Mouse (Mus musculus) c-Kit-positive CD71-negative TER-119-negative erythroid progenitor cells, embryonic 14.5 days (primary cell): ENCODE results near the gene Hoxa7.

Experiments
- DNase-seq: peaks from one replicate; pipeline ENCODE4 v3.0.0-alpha.2; 2013; ENCODE audit warnings: low read depth

Hoxa7 gene

DNA sequence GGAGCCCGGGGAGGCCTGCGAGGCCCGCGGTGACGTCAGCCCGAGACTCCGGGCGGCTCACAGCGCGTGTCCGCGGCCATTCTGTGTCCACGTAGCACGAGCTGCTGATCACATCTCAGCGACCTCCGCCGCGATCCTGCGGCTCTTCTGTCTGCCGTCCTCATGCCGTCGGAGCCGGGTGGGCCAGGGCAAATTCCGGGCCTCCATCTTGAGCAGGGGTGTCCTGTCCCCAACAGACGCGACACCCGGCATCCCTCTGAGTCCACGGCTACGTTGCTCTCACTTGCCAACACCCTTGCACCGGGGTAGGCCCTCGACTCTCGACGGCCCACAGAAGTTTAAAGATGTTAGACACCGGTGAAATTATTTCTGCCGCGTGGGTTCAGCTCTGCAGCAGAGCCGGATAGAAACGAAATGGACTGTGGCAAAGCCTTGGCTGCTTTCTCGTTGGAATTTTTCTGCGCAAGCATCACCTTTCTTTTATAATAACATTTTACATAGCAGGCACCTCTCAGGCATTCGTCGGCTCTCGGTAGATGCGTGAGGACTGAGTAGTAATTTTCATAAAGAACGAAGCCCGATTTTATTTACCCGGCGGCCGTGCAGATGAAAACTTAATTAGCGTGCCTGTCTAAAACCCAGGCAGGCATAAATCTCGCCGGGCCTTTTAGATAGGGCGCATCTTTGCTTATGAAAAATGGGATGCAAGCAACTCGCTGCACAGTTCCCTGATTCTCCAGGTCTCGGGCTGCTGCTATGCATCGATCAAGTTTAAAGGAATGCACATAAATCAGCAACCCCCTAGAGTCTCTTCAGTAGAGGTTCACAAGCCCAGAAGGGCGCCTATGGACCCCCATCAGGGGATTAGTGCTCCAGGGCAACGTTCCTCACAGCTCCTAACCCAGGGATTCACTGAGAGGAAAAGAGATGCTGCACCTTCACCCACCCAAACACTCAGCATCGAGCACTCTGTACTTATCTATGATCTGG lies 32.2 kb upstream of the Hoxa7 start:
- no peak for DNase-seq

DNA sequence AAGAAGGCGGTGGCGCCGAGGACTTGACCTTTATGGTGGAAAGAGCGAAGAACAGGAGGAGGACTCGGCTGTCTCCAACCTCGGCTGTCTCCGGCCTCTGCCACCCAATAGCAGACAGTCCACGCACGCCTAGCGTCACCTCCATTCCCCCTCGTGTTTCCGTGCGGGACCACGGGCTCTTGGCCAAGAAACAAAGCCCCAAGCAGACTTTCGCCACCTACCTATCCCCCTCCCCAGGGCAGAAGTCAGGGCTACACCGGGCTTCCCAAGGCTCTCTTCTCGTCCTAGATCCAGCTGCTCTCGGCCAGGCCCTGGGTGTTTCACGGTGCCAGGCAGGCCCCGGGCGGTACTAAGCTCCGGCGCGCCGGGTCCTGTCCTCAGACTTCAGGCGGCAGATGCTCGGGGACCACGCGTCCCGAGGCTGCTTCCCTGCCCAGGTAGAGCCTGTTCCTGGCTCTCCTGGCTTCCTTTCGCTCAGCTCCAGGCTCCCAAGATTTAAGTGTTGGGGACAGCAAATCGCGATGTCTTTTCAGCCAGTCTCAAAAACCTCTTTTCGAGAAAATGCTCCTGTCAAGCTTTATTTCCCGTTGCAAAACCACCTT lies 31.2 kb upstream of the Hoxa7 start:
- no peak for DNase-seq

DNA sequence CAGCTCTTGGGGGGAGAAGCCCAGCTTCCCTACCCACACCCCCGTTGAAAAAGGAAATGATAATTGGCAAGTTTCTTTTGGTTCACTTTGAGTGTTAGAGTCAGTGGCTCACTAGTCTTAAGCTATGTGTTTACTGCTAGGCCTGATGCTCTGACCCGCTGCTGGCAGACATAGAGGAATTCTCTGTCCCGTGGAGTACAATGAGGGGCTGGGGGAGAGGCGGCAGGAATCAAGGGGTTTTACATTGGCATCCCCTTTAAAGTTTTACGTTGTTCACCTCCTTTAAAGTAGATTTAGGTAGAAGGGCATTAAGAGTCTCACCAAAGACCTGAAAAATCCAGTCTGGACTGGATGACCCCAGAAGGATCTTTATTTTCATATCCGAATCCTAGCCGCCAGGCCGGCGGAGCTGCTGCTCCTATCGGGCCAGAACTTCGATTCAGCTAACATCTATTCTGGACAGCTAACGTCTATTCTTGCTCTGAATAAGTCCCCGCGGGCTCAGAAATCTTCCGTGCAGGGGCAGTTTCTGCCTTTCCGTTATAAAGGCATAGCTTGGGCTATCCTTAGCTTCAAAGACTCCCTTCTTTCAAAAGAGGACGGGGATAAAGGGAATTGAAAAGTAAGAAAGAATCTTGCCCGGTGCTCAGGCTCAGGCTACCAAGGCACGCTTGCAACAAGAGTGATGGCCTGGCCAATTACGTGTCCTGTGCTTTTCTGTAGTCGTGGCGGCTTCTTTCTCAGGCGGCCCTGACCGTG lies 30.5 kb upstream of the Hoxa7 start:
- no peak for DNase-seq

- DNase-seq = no peak
These were observed 29.7 kb upstream of the Hoxa7 start for GRCm38 (mm10) chr6:52251177-52251879.

DNA sequence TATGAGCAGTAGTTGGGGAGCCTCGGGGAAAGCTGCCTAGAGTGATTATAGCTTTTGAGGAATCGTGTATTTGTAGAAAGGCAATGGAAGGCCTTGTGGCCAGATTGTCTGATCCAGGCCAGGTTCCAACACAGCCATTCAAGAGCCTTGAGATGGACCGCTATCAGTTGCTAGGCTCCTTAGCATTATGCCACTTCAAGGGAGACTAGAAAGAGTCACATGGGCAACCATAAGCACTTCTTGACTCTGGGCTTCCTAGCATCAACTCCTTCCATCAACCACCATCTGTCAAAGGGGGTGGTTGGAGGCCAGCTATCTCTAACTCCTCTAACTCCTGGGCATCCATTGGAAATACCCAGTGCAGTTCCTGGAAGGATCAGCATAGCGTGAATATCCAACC lies 28.2 kb upstream of the Hoxa7 start:
- DNase-seq = no peak

DNA sequence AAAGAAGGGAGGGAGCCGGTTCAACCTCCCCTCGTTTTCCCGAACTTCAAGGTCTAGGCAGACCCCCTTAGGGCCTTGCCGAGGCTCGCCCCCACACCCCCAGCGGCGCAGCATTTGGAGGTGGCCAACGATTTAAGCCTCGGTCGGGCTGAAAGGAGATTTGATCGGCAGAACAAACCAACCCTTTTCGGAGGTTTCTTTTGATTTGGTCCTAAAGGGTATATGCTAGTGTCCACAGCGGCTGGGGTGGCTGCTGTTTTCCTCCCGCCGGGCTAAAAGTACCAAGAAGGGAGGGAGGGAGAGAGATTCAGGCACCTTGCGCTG lies 27.7 kb upstream of the Hoxa7 start:
- no peak for DNase-seq

- no peak for DNase-seq
These were observed 27.2 kb upstream of the Hoxa7 start for GRCm38 (mm10) chr6:52248638-52249414.

- no peak for DNase-seq
These were observed 26.3 kb upstream of the Hoxa7 start for GRCm38 (mm10) chr6:52247766-52248637.

- DNase-seq = no peak
These were observed 25.3 kb upstream of the Hoxa7 start for GRCm38 (mm10) chr6:52246916-52247315.

GRCm38 (mm10) chr6:52246403-52246803 lies 24.7 kb upstream of the Hoxa7 start:
- no peak for DNase-seq

DNA sequence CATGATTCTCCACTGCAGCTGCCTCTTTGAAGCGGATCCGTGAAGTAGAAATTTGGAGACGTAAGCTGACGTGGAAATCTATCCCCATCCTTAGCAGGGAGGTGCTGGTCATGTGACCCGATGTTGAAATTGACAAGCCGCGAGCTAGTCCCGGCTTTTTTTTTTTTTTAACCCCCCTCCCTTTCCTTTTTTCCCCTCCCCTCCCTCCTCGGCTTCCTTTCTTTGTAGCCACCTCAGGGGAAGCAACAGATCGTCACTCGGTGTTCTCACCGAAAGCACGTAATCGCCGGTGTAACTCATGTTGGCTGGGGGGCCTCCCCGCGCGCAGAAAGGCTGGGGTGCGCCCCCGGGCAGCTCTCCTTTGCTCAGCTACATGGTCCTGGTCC lies 24.1 kb upstream of the Hoxa7 start, which contains the start of gene Hoxa11:
TSS of gene Hoxa11 (minus strand) at position 54 of the 386 bp plus-strand sequence.
- no peak for DNase-seq

DNA sequence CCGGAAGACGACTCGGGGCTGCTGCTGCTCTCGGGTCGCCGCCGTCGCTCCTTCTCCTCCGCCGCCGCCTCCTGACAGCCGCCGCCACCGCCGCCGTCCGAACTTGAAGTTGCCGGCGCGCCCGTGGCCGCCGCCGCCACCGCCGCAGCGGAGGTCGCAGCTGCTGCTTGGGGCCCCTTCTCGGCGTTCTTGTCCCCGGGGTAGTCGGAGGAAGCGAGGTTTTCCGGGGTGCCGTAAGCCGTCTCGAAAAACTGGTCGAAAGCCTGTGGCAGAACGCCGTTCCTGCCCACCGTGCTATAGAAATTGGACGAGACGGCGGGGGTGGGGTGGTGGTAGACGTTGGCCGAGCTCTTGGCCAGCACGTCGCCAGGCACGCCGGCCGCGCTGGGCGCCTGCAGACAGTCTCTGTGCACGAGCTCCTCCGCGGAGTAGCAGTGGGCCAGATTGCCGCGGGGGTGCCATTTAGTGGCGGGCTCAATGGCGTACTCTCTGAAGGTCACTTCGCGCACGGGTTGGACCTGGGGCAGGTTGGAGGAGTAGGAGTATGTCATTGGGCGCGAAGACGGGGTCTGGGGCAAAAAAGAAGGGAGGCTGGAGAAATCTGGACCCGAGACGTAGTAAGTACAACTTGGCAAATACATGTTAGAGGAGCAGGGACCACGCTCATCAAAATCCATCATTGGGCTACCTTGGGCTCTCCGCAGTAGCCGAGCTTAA lies 23.5 kb upstream of the Hoxa7 start:
- DNase-seq = no peak

DNA sequence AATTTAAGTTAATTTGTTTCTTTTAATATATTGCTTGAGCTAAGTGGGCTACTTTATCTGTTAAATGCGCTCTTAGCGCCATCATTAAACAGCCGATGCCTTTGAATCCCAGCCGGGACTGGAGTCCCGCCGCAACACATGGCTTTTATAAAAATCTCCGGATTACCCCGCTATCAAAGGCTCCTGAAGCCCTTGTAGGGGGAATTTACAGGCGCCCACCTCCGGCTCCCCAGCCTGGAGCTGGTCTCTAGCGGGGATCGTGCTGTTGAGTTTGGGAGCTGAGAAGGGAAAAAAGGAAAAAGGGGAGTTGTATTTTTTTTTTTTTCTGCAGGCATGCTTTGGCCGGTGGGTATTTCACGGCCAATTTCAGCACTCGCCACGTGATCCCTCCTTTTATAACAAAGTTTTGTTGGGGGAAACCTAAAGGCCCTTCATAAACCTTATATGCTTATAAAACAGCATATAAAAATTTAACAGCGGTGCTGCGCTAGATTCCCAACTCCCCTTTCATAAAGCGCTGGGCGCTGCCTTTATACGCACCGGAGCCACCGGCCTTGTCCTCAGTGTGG lies 22.9 kb upstream of the Hoxa7 start:
- DNase-seq = no peak

- DNase-seq = no peak
These were observed 22.0 kb upstream of the Hoxa7 start for GRCm38 (mm10) chr6:52243681-52244121.

DNA sequence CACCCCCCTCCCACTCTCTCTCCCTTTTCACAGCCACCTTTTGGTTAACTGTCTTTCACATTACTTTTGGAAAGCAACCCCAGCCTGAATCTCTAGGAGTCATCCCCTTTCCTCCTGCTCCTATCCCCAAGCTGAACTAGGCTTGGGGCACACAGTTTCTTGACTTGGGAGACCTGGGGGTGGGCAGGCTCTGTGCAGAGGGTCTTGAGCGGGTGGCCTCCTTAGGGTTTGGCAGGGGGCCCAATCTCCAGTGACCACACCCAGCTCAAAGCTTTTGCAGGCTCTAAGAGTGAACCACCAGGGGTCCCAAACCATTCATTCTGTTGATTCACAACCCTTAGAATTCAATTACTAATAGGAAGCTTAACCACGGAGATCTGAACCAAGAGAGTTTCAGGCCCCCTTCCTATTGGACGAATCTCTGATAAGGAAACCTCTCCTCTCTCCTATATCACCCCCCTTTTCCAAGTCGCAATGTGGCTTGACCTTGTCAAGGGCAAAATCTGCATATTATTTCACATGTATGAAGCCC lies 21.2 kb upstream of the Hoxa7 start:
- DNase-seq = no peak

DNA sequence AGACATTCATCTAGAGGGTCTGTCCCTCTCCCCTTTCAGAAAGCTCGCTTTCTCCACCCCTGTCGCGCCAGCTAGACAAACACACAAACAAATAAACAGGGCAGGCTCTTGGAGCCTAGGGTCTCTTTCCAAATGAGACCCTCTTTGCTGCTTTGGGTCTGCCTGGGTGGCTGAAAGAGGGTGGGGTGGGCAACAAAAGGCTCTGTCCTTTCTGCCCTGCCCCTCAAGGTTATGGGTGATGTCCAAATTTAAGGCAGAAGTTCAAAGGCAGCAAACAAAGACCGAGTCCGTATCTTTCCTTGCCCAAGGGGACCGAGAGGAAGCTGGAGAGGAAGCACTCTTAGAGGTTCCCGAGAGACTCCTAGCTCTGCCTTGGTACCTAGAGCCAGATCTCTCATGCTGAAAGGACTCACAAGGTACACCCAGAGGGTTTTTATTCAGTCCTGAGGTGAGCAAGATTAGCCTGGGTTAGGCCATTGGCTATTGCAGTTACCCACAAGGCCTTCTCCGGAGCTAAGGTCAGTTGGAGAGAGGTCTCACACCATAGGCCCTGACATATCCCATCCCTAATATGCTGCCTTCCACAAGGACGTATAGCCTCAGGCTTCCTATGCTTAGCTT lies 19.5 kb upstream of the Hoxa7 start:
- DNase-seq = no peak

- DNase-seq = peak; percentile 74
These were observed 18.8 kb upstream of the Hoxa7 start, which contains the start of gene Hoxa10 for GRCm38 (mm10) chr6:52240389-52241000. Gene Hoxa10 (minus strand): TSS chr6:52240854.
